Mouse (Mus musculus): ENCODE results near the gene Brd3.

- TF ChIP-seq HCFC1 (IDR thresholded peaks at IDR 0.05; ENCODE audit: borderline replicate concordance, insufficient read depth, low read length) = no peak
- no peak for TF ChIP-seq CHD2 (IDR thresholded peaks at IDR 0.05; ENCODE audit: low read depth, low read length)
- no peak for TF ChIP-seq ZC3H11A (IDR thresholded peaks at IDR 0.05; ENCODE audit: borderline replicate concordance, low read depth, low read length)
- TF ChIP-seq ZNF384 (IDR thresholded peaks at IDR 0.05; ENCODE audit: low read depth, low read length) = no peak
Observed at GRCm38 (mm10) chr2:27416425-27416824, 91.0 kb downstream of the Brd3 start.
